Mouse (Mus musculus) intestine, embryonic 15.5 days (tissue): Measurements from ENCODE around the gene Cdkl2. TPM values are rescaled to one million over a fixed set of nuclear protein-coding genes. Genes with fewer than 3 reads are reported as not detected.

Experiments
- ATAC-seq: fragments of 200-750 bp; cut with Nextera tagmentation; 2 replicates; pipeline ENCODE4 v1.8.0; 2017; ENCODE audit warnings: moderate TSS enrichment, moderate library complexity
- H3K27ac ChIP-seq: fragments of 300-500 bp; sonication (generic); 2 replicates; pipeline ENCODE4 v1.5.1; 2015; ENCODE audit warnings: mild to moderate bottlenecking, inconsistent platforms
- H3K27me3 ChIP-seq: fragments of 300-500 bp; sonication (generic); replicated peaks from 2 replicates; pipeline ENCODE4 v1.6.1; 2015; ENCODE audit warnings: inconsistent platforms
- H3K36me3 ChIP-seq: fragments of 300-500 bp; sonication (generic); 2 replicates; pipeline ENCODE4 v1.6.1; 2015; ENCODE audit warnings: inconsistent platforms
- H3K4me1 ChIP-seq: fragments of 300-500 bp; sonication (generic); replicated peaks from 2 replicates; pipeline ENCODE4 v1.6.1; 2015; ENCODE audit warnings: inconsistent platforms
- H3K4me2 ChIP-seq: fragments of 300-500 bp; sonication (generic); replicated peaks from 2 replicates; pipeline ENCODE4 v1.6.1; 2015; ENCODE audit warnings: mild to moderate bottlenecking, inconsistent platforms
- H3K4me3 ChIP-seq: fragments of 300-500 bp; sonication (generic); replicated peaks from 2 replicates; pipeline ENCODE4 v1.5.1; 2015; ENCODE audit warnings: inconsistent platforms
- H3K9ac ChIP-seq: fragments of 300-500 bp; sonication (generic); 2 replicates; pipeline ENCODE4 v1.6.1; 2015; ENCODE audit warnings: inconsistent platforms
- H3K9me3 ChIP-seq: fragments of 300-500 bp; sonication (generic); 2 replicates; pipeline ENCODE4 v1.6.1; 2016; ENCODE audit warnings: inconsistent platforms
- WGBS: fragments of 180-500 bp; shearing (Covaris S2); methylation state at CpG from one replicate; pipeline ENCODE4 v1.1.7; 2015; 5-methylcytosine and 5-hydroxymethylcytosine counted together
- polyA plus RNA-seq: library from polyadenylated mRNA; unstranded; fragments of >200 nt; fragmentation: Nextera tagmentation; extraction: Ambion mirVana; gene quantifications from 2 replicates; pipeline ENCODE4 v1.2.1, GENCODE M21; 2015

Cdkl2 gene
- polyA plus RNA-seq, result 2.6 and 2.8 TPM in 2 replicates

GRCm38 (mm10) chr5:92043783-92044182 is at the start of gene Cdkl2:
TSS of gene Cdkl2 (minus strand) at chr5:92043883.
- H3K27ac ChIP-seq, result peak within 1 kb of the TSS; percentile 88

GRCm38 (mm10) chr5:92087469-92087868 is 43.8 kb upstream of the Cdkl2 start:
- ATAC-seq, result no peak
- Histone ChIP-seq H3K4me1 (no peaks in the 10 kb centered on the region), H3K27me3 (no peaks in the 10 kb centered on the region), H3K9ac (no peak overlapping the region), H3K4me2 (no peak overlapping the region), H3K9me3 (no peaks in the 10 kb centered on the region), H3K27ac (no peak overlapping the region), H3K4me3 (no peak overlapping the region), H3K36me3 (no peaks in the 10 kb centered on the region)
- 95% methylated on average over 4 of the region's 4 CpGs for WGBS

More at GRCm38 (mm10) chr5:92043783-92044182, at the start of gene Cdkl2:
- WGBS, result 72% methylated on average over 4 of the region's 4 CpGs
- Histone ChIP-seq H3K36me3 (no peaks in the 10 kb centered on the region), H3K4me1 (0 out of 2 replicates have a peak, but pooled peaks cover 4% of the 10 kb centered on the region), H3K4me3 (peak within 1 kb of the TSS; percentile 82), H3K9me3 (no peaks in the 10 kb centered on the region), H3K4me2 (peak within 1 kb of the TSS; percentile 85), H3K27me3 (no peaks in the 10 kb centered on the region), H3K9ac (peak within 1 kb of the TSS; percentile 57)
- ATAC-seq, result no peak

GRCm38 (mm10) chr5:92085821-92086550 is 42.3 kb upstream of the Cdkl2 start:
- Histone ChIP-seq H3K9ac (no peak overlapping the region), H3K27ac (no peak overlapping the region), H3K36me3 (no peaks in the 10 kb centered on the region), H3K4me2 (no peak overlapping the region), H3K4me3 (no peak overlapping the region), H3K9me3 (no peaks in the 10 kb centered on the region), H3K4me1 (peaks cover 4% of the 10 kb centered on the region; the same call in 1 of the 2 replicates), H3K27me3 (no peaks in the 10 kb centered on the region)
- ATAC-seq, result no peak
- WGBS, result 90% methylated on average over 7 of the region's 7 CpGs

DNA sequence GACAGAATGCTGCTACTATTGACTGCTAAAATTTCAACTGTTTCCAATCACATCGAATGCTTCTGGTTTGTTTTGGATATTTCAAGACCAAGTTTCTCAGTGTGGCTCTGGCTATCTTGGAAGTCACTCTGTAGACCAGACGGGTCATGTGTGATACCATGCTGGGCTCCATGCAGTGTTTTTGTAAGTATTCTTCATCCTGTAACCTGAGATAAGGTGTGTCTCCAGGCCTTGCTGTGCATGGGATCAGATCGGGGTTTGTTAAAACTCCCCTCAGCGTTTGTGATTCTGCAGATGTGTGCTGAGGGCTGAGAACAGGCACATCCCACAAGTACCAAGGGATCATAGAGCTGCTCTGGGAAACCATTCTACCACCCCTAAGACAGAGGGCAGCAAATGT is 41.6 kb upstream of the Cdkl2 start:
- no peaks in the 10 kb centered on the region for H3K27me3 ChIP-seq
- no peak for ATAC-seq
- no peak overlapping the region for H3K9ac ChIP-seq
- no peaks in the 10 kb centered on the region for H3K9me3 ChIP-seq
- no peak overlapping the region for H3K4me3 ChIP-seq
- WGBS, result 63% methylated on average over 4 of the region's 4 CpGs
- no peak overlapping the region for H3K4me2 ChIP-seq
- peaks cover 7% of the 10 kb centered on the region; the same call in 1 of the 2 replicates for H3K4me1 ChIP-seq
- H3K36me3 ChIP-seq, result no peaks in the 10 kb centered on the region
- no peak overlapping the region for H3K27ac ChIP-seq

- peak; percentile 99 for ATAC-seq
- no peaks in the 10 kb centered on the region for H3K9me3 ChIP-seq
- H3K27me3 ChIP-seq, result no peaks in the 10 kb centered on the region
- H3K4me1 ChIP-seq, result peaks cover 12% of the 10 kb centered on the region; the same call in 1 of the 2 replicates
- under 1% methylated on average over 65 of the region's 65 CpGs for WGBS
- peak within 1 kb of the TSS; percentile 66 for H3K4me2 ChIP-seq
- H3K9ac ChIP-seq, result peak within 1 kb of the TSS; percentile 96
- H3K36me3 ChIP-seq, result no peaks in the 10 kb centered on the region
- peak within 1 kb of the TSS; percentile 99 for H3K27ac ChIP-seq
- H3K4me3 ChIP-seq, result peak within 1 kb of the TSS; percentile 99
Measured at GRCm38 (mm10) chr5:92083417-92084038, 39.8 kb upstream of the Cdkl2 start, which contains the start of gene G3bp2. TSS of gene G3bp2 (minus strand) at chr5:92083719.

- peak overlapping the region; percentile 99 for H3K4me3 ChIP-seq
- peak overlapping the region; percentile 99 for H3K27ac ChIP-seq
- under 1% methylated on average over 55 of the region's 55 CpGs for WGBS
- peak overlapping the region; percentile 96 for H3K9ac ChIP-seq
- ATAC-seq, result peak; percentile 78
- H3K4me1 ChIP-seq, result peaks cover 12% of the 10 kb centered on the region; the same call in 1 of the 2 replicates
- H3K9me3 ChIP-seq, result no peaks in the 10 kb centered on the region
- H3K27me3 ChIP-seq, result no peaks in the 10 kb centered on the region
- peak overlapping the region; percentile 66 for H3K4me2 ChIP-seq
- no peaks in the 10 kb centered on the region for H3K36me3 ChIP-seq
Measured at GRCm38 (mm10) chr5:92082821-92083401, 39.2 kb upstream of the Cdkl2 start.

- peaks cover 12% of the 10 kb centered on the region; the same call in 1 of the 2 replicates for H3K4me1 ChIP-seq
- no peaks in the 10 kb centered on the region for H3K36me3 ChIP-seq
- ATAC-seq, result no peak
- H3K4me2 ChIP-seq, result peak overlapping the region; percentile 66
- H3K9me3 ChIP-seq, result no peaks in the 10 kb centered on the region
- peak overlapping the region; percentile 99; the same call in 1 of the 2 replicates for H3K4me3 ChIP-seq
- no peaks in the 10 kb centered on the region for H3K27me3 ChIP-seq
- 0 out of 2 replicates have a peak overlapping the region, but pooled peaks have one; percentile 6 for H3K9ac ChIP-seq
- WGBS, result 52% methylated on average over 3 of the region's 3 CpGs
- no peak overlapping the region for H3K27ac ChIP-seq
Measured at GRCm38 (mm10) chr5:92081326-92081725, 37.6 kb upstream of the Cdkl2 start.

GRCm38 (mm10) chr5:92080400-92080799 is 36.7 kb upstream of the Cdkl2 start:
- Histone ChIP-seq H3K36me3 (no peaks in the 10 kb centered on the region), H3K9me3 (no peaks in the 10 kb centered on the region), H3K9ac (no peak overlapping the region), H3K4me2 (no peak overlapping the region), H3K4me3 (no peak overlapping the region), H3K27ac (no peak overlapping the region), H3K4me1 (peaks cover 12% of the 10 kb centered on the region; the same call in 1 of the 2 replicates), H3K27me3 (no peaks in the 10 kb centered on the region)
- ATAC-seq, result no peak
- WGBS, result 57% methylated on average over 1 of the region's 1 CpGs

DNA sequence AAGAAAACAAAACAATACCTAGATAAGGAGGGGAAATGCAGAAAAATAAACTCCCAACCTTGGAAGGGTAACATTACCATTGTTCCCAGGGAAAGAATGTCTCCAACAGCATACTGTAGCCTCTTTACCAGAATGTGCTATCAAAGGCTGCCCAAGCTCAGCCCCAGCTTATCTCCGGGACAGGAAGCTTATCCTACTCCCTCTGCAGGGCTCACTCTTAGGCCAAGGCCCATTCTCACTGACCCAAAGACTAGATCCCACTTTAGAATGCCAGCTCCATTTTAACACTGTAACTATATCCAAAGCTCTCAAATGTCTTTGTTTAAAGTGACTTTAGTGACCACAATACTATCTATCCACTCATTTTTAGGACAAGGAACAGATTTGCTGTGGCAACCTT is 35.6 kb upstream of the Cdkl2 start:
- Histone ChIP-seq H3K4me3 (no peak overlapping the region), H3K27me3 (no peaks in the 10 kb centered on the region), H3K4me2 (no peak overlapping the region), H3K4me1 (peaks cover 12% of the 10 kb centered on the region; the same call in 1 of the 2 replicates), H3K36me3 (no peaks in the 10 kb centered on the region), H3K9ac (no peak overlapping the region), H3K27ac (no peak overlapping the region), H3K9me3 (no peaks in the 10 kb centered on the region)
- WGBS, result 52% methylated on average over 1 of the region's 1 CpGs
- no peak for ATAC-seq

DNA sequence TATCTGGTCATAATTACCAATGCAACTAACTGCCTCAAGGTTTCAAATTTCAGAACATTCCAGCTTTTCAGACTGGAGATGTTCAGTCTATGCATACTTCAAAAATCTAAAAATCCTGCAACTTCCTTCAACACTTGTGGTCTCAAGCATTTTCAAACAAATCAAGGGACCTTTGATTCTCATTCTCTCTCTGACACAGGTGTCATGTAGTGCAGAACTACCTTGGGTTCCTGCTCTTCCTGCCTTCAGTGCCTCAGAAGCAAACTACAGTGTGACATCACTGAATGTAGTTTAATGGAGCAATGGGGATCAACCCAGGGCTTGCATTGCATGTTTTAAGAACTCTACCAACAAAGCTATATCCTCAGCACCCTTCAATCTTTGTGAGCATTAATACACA is 35.1 kb upstream of the Cdkl2 start:
- Histone ChIP-seq H3K27ac (no peak overlapping the region), H3K36me3 (no peaks in the 10 kb centered on the region), H3K4me2 (no peak overlapping the region), H3K27me3 (no peaks in the 10 kb centered on the region), H3K9ac (no peak overlapping the region), H3K4me3 (no peak overlapping the region), H3K4me1 (peaks cover 12% of the 10 kb centered on the region; the same call in 1 of the 2 replicates), H3K9me3 (no peaks in the 10 kb centered on the region)
- ATAC-seq, result no peak

DNA sequence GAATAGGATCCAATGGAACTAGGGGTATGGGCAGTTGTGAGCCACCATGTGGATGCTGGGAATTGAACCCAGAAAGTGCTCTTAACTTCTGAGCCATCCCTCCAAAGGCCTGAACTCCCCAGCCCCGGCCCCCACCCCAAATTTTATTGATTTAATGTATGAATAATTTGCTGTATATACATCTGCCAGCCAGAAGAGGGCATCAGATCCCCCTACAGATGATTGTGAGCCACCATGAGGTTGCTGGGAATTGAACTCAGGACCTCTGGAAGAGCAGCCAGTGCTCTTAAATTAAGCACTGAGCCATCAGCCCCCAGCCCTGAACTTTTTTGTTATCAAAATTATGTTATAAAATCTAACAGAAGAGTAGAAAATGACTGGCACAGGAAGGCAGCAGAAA is 32.6 kb upstream of the Cdkl2 start:
- Histone ChIP-seq H3K4me2 (no peak overlapping the region), H3K9me3 (no peaks in the 10 kb centered on the region), H3K27me3 (no peaks in the 10 kb centered on the region), H3K4me1 (0 out of 2 replicates have a peak, but pooled peaks cover 8% of the 10 kb centered on the region), H3K9ac (no peak overlapping the region), H3K4me3 (no peak overlapping the region), H3K36me3 (no peaks in the 10 kb centered on the region), H3K27ac (no peak overlapping the region)
- WGBS, result 83% methylated on average over 1 of the region's 1 CpGs
- ATAC-seq, result no peak

DNA sequence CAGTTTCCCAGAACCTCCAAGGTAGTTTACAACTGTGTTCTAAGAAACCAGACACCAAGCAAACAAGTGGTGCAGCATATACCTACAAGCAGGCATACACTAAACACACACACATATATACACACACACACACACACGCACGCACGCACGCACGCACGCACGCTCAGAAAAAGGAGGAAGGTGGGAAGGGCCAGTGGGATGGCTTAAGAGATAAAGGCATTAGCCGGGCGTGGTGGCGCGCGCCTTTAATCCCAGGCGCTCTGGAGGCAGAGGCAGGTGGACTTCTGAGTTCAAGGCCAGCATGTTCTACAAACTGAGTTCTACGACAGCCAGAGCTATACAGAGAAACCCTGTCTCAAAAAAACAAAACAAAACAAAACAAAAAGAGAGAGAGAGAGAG is 30.4 kb upstream of the Cdkl2 start:
- no peak overlapping the region for H3K9ac ChIP-seq
- ATAC-seq, result no peak; the same call in 1 of the 2 replicates
- H3K36me3 ChIP-seq, result no peaks in the 10 kb centered on the region
- H3K4me1 ChIP-seq, result 0 out of 2 replicates have a peak, but pooled peaks cover 1% of the 10 kb centered on the region
- H3K4me2 ChIP-seq, result no peak overlapping the region
- no peak overlapping the region for H3K4me3 ChIP-seq
- WGBS, result 81% methylated on average over 14 of the region's 14 CpGs
- no peaks in the 10 kb centered on the region for H3K9me3 ChIP-seq
- no peak overlapping the region for H3K27ac ChIP-seq
- no peaks in the 10 kb centered on the region for H3K27me3 ChIP-seq
